Mouse (Mus musculus) MEL (cell line): ENCODE data around the gene Myo18a.

Source experiments
- CTCF ChIP-seq, 3 experiments: IDR thresholded peaks in 2 of 3; conservative IDR thresholded peaks in 1 of 3; 2 replicates each; pipeline ENCODE4 v1.5.1; 2011 to 2012; ENCODE audit warnings: low read length in 3 of 3, low read depth in 2 of 3, mild to moderate bottlenecking in 2 of 3, improper control_type of control experiment in 1 of 3, inconsistent platforms in 1 of 3, mixed read lengths in 1 of 3, moderate library complexity in 1 of 3; ENCODE audit not compliant: control insufficient read depth in 1 of 3, insufficient read depth in 1 of 3, poor library complexity in 1 of 3, severe bottlenecking in 1 of 3
- ETS1 ChIP-seq: IDR thresholded peaks from 2 replicates; pipeline ENCODE4 v1.6.1; 2012; ENCODE audit warnings: low read depth, mild to moderate bottlenecking, inconsistent platforms, low read length, improper control_type of control experiment, moderate library complexity
- GATA1 ChIP-seq: IDR thresholded peaks from 2 replicates; pipeline ENCODE4 v1.6.1; 2011; ENCODE audit warnings: low read depth, low read length, improper control_type of control experiment
- HCFC1 ChIP-seq: IDR thresholded peaks from 2 replicates; pipeline ENCODE4 v1.6.1; 2012; ENCODE audit warnings: low read depth, mild to moderate bottlenecking, inconsistent platforms, low read length, improper control_type of control experiment, moderate library complexity
- MAZ ChIP-seq: IDR thresholded peaks from 2 replicates; pipeline ENCODE4 v1.6.1; 2012; ENCODE audit warnings: low read depth, mild to moderate bottlenecking, inconsistent platforms, low read length, improper control_type of control experiment
- POLR2A ChIP-seq, 2 experiments: IDR thresholded peaks; 2 replicates each; pipeline ENCODE4 v1.6.1; 2011 to 2012; ENCODE audit warnings: low read length in 2 of 2, mild to moderate bottlenecking in 2 of 2, control low read depth in 1 of 2, improper control_type of control experiment in 1 of 2, low read depth in 1 of 2, moderate library complexity in 1 of 2; ENCODE audit not compliant: control insufficient read depth in 1 of 2, insufficient read depth in 1 of 2, poor library complexity in 1 of 2

DNA sequence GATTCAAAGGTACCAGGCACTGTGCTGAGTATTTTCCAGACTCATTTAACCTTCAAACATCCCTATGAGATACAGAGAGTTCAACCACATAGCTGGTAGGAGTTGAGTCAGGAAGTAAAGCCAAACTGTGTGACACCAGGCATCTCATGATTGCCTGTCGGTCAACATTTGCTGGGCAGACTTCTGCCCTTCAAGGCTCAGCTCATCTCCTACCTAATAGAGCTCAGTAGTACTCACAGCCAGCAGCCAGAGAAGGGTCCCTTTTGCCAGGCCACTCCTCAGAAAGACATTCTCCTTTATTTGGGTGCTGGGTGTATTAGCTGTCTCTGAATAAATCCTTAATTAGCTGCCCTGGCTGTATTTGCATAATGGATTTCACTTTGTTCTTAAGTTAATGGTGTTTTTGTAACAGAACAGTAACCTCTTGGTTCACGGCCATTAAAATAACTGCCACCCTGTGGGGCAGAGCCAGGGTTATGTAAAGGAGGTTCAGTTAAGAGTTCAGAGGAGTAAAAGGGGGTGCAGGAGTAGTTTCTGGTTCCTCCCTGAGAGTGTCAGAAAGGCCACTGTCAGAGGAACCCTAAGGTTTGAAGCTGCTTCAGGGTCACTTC, 127.7 kb downstream of the Myo18a start:
- TF ChIP-seq GATA1, result no peak
- no peak for TF ChIP-seq CTCF (IDR thresholded peaks at IDR 0.05 in 2 of 3, conservative IDR thresholded peaks at IDR 0.05 in 1 of 3; ENCODE audit: control insufficient read depth in 1 of 3, insufficient read depth in 1 of 3, low read depth in 2 of 3, low read length in 3 of 3, poor library complexity in 1 of 3, severe bottlenecking in 1 of 3)
- TF ChIP-seq ETS1, result no peak
- TF ChIP-seq MAZ, result no peak
- no peak for TF ChIP-seq POLR2A (IDR thresholded peaks at IDR 0.05; ENCODE audit: control insufficient read depth in 1 of 2, insufficient read depth in 1 of 2, low read depth in 1 of 2, low read length in 2 of 2, poor library complexity in 1 of 2)
- no peak for TF ChIP-seq HCFC1
